Mouse (Mus musculus): ENCODE measurements around the gene Pxylp1.

The Pxylp1 gene

DNA sequence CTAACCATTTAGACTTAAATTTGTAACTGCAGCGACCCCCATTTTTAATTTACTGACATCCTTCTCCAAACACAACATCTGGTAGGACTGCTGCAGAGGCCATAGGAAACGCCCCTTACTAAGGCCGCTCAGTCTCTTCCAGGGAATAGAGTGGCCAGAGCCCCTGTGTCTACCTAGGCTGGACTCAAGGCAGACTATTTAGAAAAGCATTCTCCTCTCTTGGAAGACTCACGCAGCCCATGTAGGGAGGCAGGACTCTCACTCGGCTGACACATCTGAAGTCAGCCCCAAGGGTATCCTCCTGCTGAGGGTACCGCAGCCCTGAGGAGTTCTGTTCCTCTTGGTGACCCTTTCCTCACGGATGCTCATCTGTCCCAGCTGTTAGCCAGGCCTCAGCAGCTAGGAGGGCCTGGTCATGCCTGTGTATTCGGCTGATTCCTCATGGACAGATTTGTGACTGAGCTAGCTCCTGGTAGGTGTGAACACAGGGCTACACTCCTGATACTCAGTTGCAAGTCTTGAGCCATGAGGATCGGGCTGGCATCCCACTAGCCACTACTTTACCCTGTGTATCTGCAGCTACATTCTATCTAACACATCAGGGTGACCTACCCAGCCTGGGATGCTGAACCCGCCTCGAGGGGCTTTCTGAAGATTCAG is 73.5 kb downstream of the Pxylp1 start:
- no peak for DNase-seq

- DNase-seq: peak; percentile 36
Observed at GRCm38 (mm10) chr9:96818128-96818821, 74.2 kb downstream of the Pxylp1 start.

- no peak for DNase-seq
Observed at GRCm38 (mm10) chr9:96811996-96812395, 80.5 kb downstream of the Pxylp1 start.

DNA sequence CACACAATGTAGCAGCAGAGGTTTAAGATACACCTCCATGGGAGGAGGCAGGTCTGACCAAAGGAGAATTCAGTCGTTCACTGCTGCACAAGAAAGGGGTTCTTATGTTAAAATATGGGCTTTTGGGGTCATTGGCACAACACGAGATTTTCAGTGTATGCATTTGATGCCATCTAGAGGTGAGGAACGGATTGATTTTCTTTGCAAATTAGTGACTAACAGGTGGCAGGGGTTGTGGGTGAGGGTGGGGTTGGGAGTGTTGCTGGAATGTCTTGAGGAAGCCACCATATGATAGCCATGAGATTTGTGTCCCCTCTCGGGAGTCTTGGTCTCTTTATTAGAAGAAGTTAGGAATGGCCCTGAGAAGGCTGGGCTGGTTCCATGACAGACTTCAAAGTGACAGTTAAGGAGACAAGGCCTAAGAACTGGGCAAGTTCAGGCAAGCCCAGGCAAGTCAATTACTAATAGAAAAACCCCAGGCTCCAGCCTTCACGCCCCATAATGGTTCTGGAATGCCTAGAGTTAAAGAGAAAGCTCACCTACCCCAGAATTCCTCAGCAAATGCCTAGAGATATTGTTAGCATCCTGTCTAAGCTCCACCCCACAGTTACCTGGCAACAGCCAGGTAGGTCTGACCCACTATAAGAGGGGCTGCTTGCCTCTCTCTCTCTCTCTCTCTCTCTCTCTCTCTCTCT is 92.2 kb downstream of the Pxylp1 start:
- DNase-seq: no peak

DNA sequence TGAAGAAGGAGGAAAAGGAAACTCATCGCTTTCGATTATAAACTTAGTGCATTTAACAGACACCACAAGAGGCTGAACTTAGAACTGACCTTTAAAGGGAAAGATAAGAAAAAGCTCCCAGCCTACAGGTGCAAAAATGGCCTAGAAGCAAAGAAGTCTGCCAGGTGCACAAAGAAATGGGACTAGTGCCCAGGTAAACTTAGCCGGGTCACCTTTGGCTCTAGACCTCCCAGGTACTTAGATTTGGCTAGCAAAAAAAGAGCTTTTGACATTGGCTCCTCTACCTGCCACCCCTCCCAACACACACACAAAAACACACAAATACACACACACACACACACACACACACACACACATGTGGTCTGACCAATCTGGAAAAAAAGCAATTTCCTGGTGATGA is 95.2 kb downstream of the Pxylp1 start:
- no peak for DNase-seq

- no peak for DNase-seq
Observed at GRCm38 (mm10) chr9:96795399-96795928, 97.0 kb downstream of the Pxylp1 start.

DNA sequence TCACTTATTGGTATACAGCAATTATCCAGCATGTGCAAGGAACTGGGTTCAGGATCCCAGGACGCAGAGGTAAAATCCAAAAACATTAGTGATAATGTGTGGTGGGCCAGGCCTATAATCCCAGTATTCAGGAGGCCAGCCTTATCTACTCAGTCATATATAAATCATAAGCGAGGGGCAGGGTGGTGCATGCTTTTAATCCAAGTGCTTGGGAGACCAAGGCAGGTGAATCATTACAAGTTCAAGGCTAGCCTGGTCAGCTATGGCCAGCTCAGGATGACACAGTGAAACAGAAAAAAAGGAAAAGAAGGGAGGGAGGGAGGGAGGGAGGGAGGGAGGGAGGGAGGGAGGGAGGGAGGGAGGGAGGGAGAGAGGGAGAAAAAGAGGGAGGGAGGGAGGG is 97.9 kb downstream of the Pxylp1 start:
- no peak for DNase-seq

DNA sequence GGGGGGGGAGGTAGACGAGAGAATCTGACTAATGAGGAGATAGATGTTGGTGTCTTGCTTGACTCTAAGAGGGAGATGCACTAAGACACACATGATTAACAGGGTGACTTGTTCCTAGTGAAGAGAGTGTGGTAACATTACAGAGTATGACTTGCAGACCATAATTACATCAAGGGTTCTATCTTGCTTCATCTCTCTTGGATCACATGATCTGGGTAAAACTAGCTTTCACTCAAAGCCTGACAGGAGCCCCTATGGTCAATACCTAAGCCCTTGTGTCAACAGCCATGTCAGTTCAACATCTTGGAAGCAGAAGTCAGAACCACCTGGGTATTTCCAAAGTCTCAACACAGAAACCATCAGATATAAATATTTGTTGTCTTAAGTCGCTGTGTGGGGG is 99.9 kb downstream of the Pxylp1 start:
- no peak for DNase-seq

- no peak for DNase-seq
Observed at GRCm38 (mm10) chr9:96790389-96791007, 102.0 kb downstream of the Pxylp1 start.

DNA sequence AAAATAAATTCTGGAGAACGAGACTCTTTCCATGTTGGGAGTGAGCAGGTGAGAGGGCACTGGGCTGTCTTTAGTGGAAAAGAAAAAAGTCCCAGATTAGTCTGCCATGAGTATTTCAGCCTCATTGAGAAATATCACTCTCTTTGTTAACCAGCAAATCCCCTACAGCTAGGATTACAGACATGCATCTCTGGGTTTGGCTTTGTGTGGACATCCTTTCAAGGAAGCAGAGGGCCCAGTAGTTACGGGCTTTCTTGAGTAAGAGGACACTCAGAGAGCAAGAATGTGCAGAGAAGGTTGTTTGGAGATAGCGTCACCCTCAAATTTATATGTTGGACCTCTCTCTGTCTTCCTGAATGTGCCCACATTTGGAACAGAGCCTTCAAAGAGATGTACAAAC is 102.6 kb downstream of the Pxylp1 start:
- DNase-seq: no peak

DNA sequence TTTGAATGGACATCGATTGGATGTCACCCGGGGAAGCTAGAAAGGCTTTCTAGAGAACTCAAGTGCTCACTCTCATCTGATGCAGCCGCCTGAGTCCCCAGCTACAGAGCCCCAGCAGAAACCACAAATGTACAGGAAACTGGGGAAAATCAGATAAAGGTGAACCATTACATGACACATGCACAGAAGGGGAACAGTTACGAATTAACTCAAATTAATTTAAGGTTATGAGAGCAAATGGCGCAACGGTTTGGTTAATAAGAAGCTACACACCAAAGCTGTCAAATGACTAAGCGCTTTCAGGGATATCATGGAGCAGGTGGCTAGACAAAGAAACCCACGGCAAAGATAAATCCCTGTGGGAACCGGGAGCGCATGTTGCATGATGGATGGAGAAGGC is 104.7 kb downstream of the Pxylp1 start:
- DNase-seq: peak; percentile 38

DNA sequence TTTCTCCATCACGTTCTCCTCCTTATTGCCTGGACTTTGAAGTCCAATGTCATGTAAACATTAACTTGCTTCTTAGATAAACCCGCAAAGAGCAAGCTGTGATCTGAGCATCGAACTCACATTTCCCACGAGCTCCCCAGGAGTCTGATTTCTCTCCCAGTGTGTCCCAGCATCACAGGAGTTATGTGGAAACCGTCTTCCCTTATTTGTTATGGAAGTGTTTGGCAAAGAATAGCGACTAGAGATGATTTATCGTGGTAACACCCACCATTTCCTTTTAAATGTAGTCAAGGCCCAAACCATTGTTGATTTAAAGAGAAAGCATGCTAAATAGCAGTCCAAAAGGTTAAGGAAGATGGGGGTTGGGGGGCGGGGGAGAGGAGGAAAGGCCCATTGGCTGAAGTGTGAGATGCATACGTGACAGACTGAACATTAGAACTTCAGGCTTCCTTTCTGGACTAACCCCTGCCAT is 106.6 kb downstream of the Pxylp1 start:
- peak; percentile 18 for DNase-seq

- no peak for DNase-seq
Observed at GRCm38 (mm10) chr9:96785187-96785586, 107.3 kb downstream of the Pxylp1 start.

DNA sequence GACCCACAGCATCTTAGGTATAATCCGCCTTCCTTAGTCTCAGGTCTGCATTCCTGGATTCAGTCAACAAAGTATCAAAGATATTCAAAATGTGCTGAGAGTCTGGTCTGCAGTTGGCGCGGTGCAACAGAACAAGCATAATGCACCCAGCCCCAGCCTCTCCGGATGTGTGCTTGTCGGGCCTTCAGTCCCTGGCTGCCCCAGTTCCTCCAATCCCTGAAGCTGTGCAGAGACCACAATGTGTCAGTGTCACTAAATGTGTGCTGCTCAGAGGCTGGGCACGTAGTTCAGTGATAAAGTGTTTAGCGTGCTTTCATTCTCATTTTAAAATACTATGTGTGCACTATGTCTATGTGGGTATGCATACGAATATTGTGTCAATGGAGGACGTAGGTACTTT is 108.8 kb downstream of the Pxylp1 start:
- DNase-seq: no peak

DNA sequence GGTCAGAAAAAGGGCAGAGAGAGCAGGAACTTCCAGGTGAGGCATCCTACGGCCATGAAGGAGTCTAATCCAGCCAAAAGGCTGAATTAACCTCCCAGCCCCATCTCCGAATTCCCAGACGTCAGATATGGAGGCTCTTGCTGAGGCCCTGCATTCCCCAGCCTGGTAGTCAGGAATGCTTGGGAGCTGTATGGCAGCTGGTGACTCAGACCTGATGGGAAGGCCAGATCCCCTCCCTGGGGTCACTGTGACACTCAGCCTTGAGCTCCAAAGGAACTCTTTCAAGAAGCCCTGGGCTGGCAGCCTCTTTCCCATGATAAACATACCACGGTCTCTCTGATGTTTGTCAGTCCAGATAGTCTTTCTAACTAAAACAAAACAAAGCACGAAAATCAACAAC is 109.2 kb downstream of the Pxylp1 start:
- DNase-seq: no peak

DNA sequence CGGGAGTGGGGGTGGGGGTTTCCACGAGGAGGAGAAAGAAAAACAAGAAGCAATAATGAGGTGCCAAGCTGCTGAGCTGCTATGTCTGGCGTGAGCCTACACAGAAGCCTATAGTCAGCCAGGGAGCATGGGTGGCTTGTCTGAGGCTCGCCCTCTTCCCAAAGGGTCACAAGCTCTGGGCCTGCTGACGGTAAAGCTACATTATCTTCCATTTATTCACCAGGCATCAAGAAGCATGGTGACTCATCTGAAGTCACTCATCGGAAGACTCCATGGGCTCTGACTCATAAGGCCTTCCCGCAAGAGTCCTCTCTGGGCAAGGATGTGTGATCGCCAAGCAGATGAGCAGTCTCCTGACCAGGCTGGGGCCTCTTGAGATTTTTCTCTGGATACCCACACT is 110.4 kb downstream of the Pxylp1 start:
- no peak for DNase-seq
